Mouse (Mus musculus): ENCODE data around the gene Tns1.

- TF ChIP-seq CTCF (IDR thresholded peaks at IDR 0.05; ENCODE audit: low read depth) (peak; percentile 19; the same call in 1 of the 2 replicates), EP300 (optimal IDR thresholded peaks at IDR 0.05) (no peak)
Observed at GRCm38 (mm10) chr1:74084065-74084705, 40.1 kb downstream of the Tns1 start.
